ENCODE assay signal across 36 mouse cellular contexts in the genomic region with DNA sequence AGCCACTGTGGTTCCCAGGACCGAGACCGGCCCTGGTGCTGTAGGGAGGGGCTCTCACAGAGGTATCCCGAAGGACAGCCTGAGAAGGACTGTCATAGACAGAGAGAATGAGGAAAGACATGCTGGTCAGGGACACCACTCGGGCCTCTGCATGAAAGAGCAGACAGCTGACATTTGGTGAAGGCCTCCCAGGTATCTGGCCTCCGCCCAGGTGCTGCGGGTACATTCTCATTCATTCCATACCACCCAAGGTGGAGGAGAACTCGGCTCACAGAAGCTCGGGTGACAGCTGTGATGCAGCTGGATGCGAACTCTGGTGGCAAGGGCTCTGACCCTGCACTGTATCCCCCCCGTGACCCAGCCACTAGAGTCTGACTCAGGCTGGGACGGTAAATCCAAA. TPM values are rescaled to one million over a fixed set of nuclear protein-coding genes. Genes with fewer than 3 reads are reported as not detected.
A peak's percentile ranks its signal among the peaks of the same experiment; 100 is the strongest.
DNase-seq lines count a peak whose midpoint lies in the region; ATAC-seq and TF ChIP-seq lines count a peak whose summit lies in the region.
"Had no signal": no experiment of that assay in that cellular context is flagged by ENCODE, and none has a peak within 500 bp of the region (broad histone marks: within the 10 kb centered on the region; RNA-seq: fewer than 3 reads in every experiment).

No protein-coding gene starts in this region.

- no peak overlapping the region for H3K4me3 ChIP-seq in heart, embryonic 10.5 days
- no peak overlapping the region for H3K4me3 ChIP-seq in heart, embryonic 12.5 days
- no peak overlapping the region for H3K4me3 ChIP-seq in hindbrain, postnatal 0 days (ENCODE audit: low read length)
- no peak overlapping the region for H3K4me3 ChIP-seq in hindbrain, embryonic 12.5 days
- H3K4me3 ChIP-seq in megakaryocyte, embryonic 14.5 days (replicated peaks) = peak overlapping the region; percentile 72
- no peak overlapping the region for H3K4me3 ChIP-seq in stomach, postnatal 0 days (ENCODE audit: low read depth, low read length)
- H3K4me3 ChIP-seq: embryonic facial prominence, embryonic 13.5 days; forebrain, embryonic 10.5 days; forebrain, embryonic 15.5 days; heart, adult 2 months; heart, embryonic 15.5 days; left cerebral cortex, adult 2 months; limb, embryonic 12.5 days; midbrain, embryonic 13.5 days had no signal

- H3K9ac ChIP-seq in heart, embryonic 12.5 days = no peak overlapping the region
- H3K9ac ChIP-seq in hindbrain, postnatal 0 days (replicated peaks; ENCODE audit: low read length) = no peak overlapping the region
- no peak overlapping the region for H3K9ac ChIP-seq in hindbrain, embryonic 12.5 days
- H3K9ac ChIP-seq in stomach, postnatal 0 days (ENCODE audit: low read length) = no peak overlapping the region
- H3K9ac ChIP-seq: embryonic facial prominence, embryonic 13.5 days; forebrain, embryonic 15.5 days; heart, embryonic 15.5 days; limb, embryonic 12.5 days; liver, embryonic 14.5 days; lung, embryonic 14.5 days had no signal

- H3K4me1 ChIP-seq in heart, embryonic 10.5 days = peaks cover 62% of the 10 kb centered on the region
- peaks cover 32% of the 10 kb centered on the region for H3K4me1 ChIP-seq in heart, embryonic 12.5 days (replicated peaks)
- H3K4me1 ChIP-seq in hindbrain, postnatal 0 days (ENCODE audit: insufficient read depth, low read length) = peaks cover 19% of the 10 kb centered on the region
- H3K4me1 ChIP-seq in hindbrain, embryonic 12.5 days = peaks cover 43% of the 10 kb centered on the region
- peaks cover 97% of the 10 kb centered on the region for H3K4me1 ChIP-seq in megakaryocyte, embryonic 14.5 days
- peaks cover 6% of the 10 kb centered on the region; the same call in 1 of the 2 replicates for H3K4me1 ChIP-seq in stomach, postnatal 0 days (replicated peaks; ENCODE audit: control insufficient read depth, insufficient read depth)

- TF ChIP-seq CTCF in hindbrain, postnatal 0 days (IDR thresholded peaks at IDR 0.05; ENCODE audit: low read depth) = no peak
- no peak for TF ChIP-seq CTCF in stomach, postnatal 0 days (IDR thresholded peaks at IDR 0.05; ENCODE audit: low read depth)

- TF ChIP-seq EP300 in stomach, postnatal 0 days (optimal IDR thresholded peaks at IDR 0.05) = no peak

- DNase-seq in heart, embryonic 10.5 days (ENCODE audit: low spot score) = no peak
- no peak for DNase-seq in hindbrain, postnatal 0 days (ENCODE audit: low spot score)
- DNase-seq in stomach, postnatal 0 days (ENCODE audit: low spot score) = no peak
- DNase-seq: adrenal gland, adult 2 months; adrenal gland, postnatal 36 days; B cell, adult 2 months; cerebellum, adult 2 months; gastrocnemius, postnatal 36 days; heart, adult 2 months; heart, postnatal 36 days; kidney, adult 11 months; kidney, postnatal 14 days; lung, embryonic 14.5 days; lung, postnatal 36 days; right cerebral cortex, postnatal 25 days; thymus, adult 18-20 months; thymus, postnatal 25 days had no signal

- peaks cover 58% of the 10 kb centered on the region for H3K27me3 ChIP-seq in heart, embryonic 10.5 days (ENCODE audit: insufficient read depth, poor library complexity, severe bottlenecking)
- peaks cover 42% of the 10 kb centered on the region for H3K27me3 ChIP-seq in heart, embryonic 12.5 days (replicated peaks)
- no peaks in the 10 kb centered on the region for H3K27me3 ChIP-seq in hindbrain, postnatal 0 days (ENCODE audit: insufficient read depth, low read length)
- H3K27me3 ChIP-seq in hindbrain, embryonic 12.5 days = peaks cover 32% of the 10 kb centered on the region
- peaks cover 2% of the 10 kb centered on the region for H3K27me3 ChIP-seq in megakaryocyte, embryonic 14.5 days (replicated peaks)
- H3K27me3 ChIP-seq in stomach, postnatal 0 days (ENCODE audit: control insufficient read depth, insufficient read depth, low read length) = no peaks in the 10 kb centered on the region
- H3K27me3 ChIP-seq: forebrain, embryonic 15.5 days had no signal

- WGBS in heart, embryonic 10.5 days = 71% methylated on average over 11 of the region's 11 CpGs
- WGBS in heart, embryonic 12.5 days = 64% methylated on average over 11 of the region's 11 CpGs
- WGBS in hindbrain, postnatal 0 days = 63% methylated on average over 11 of the region's 11 CpGs
- 71% methylated on average over 11 of the region's 11 CpGs for WGBS in hindbrain, embryonic 12.5 days
- 71% methylated on average over 11 of the region's 11 CpGs for WGBS in stomach, postnatal 0 days

- H3K9me3 ChIP-seq in heart, embryonic 10.5 days = no peaks in the 10 kb centered on the region
- no peaks in the 10 kb centered on the region for H3K9me3 ChIP-seq in heart, embryonic 12.5 days (replicated peaks)
- no peaks in the 10 kb centered on the region for H3K9me3 ChIP-seq in hindbrain, postnatal 0 days (ENCODE audit: low read length)
- H3K9me3 ChIP-seq in hindbrain, embryonic 12.5 days (replicated peaks) = no peaks in the 10 kb centered on the region
- H3K9me3 ChIP-seq in megakaryocyte, embryonic 14.5 days = no peaks in the 10 kb centered on the region
- no peaks in the 10 kb centered on the region for H3K9me3 ChIP-seq in stomach, postnatal 0 days (ENCODE audit: control insufficient read depth, low read length)
- H3K9me3 ChIP-seq: embryonic facial prominence, embryonic 13.5 days; forebrain, embryonic 10.5 days; forebrain, embryonic 15.5 days; heart, embryonic 15.5 days; limb, embryonic 12.5 days; midbrain, embryonic 13.5 days had no signal

- H3K4me2 ChIP-seq in heart, embryonic 12.5 days = no peak overlapping the region
- no peak overlapping the region for H3K4me2 ChIP-seq in hindbrain, postnatal 0 days (ENCODE audit: low read depth, low read length)
- H3K4me2 ChIP-seq in hindbrain, embryonic 12.5 days (replicated peaks) = no peak overlapping the region
- no peak overlapping the region for H3K4me2 ChIP-seq in stomach, postnatal 0 days (replicated peaks; ENCODE audit: low read depth)
- H3K4me2 ChIP-seq: embryonic facial prominence, embryonic 13.5 days; forebrain, embryonic 15.5 days; heart, embryonic 15.5 days; limb, embryonic 12.5 days had no signal

- ATAC-seq in heart, embryonic 12.5 days (ENCODE audit: insufficient number of reproducible peaks, low FRiP score) = no peak
- no peak for ATAC-seq in hindbrain, postnatal 0 days
- no peak for ATAC-seq in hindbrain, embryonic 12.5 days (ENCODE audit: low FRiP score)
- ATAC-seq in megakaryocyte, adult 5-6 weeks (ENCODE audit: poor library complexity, severe bottlenecking) = no peak
- ATAC-seq in stomach, postnatal 0 days (ENCODE audit: low FRiP score, low TSS enrichment) = no peak
- ATAC-seq: activated CD4-positive, CD25-positive, alpha-beta regulatory T cell, adult 4 months; forebrain, embryonic 15.5 days; inflammation-experienced regulatory T-cells, adult 6 months; midbrain, embryonic 13.5 days had no signal

- peak overlapping the region; percentile 64; the same call in 1 of the 2 replicates for H3K27ac ChIP-seq in heart, embryonic 10.5 days
- H3K27ac ChIP-seq in heart, embryonic 12.5 days (ENCODE audit: poor library complexity, severe bottlenecking) = no peak overlapping the region
- H3K27ac ChIP-seq in hindbrain, postnatal 0 days = 0 out of 2 replicates have a peak overlapping the region, but pooled peaks have one; percentile 7
- no peak overlapping the region for H3K27ac ChIP-seq in hindbrain, embryonic 12.5 days
- peak overlapping the region; percentile 30; the same call in 1 of the 2 replicates for H3K27ac ChIP-seq in stomach, postnatal 0 days (replicated peaks)
- H3K27ac ChIP-seq: embryonic facial prominence, embryonic 13.5 days; forebrain, embryonic 15.5 days; heart, adult 2 months; heart, embryonic 15.5 days; left cerebral cortex, adult 2 months; limb, embryonic 12.5 days; liver, embryonic 14.5 days; midbrain, embryonic 13.5 days had no signal

- no peaks in the 10 kb centered on the region for H3K36me3 ChIP-seq in heart, embryonic 10.5 days
- H3K36me3 ChIP-seq in heart, embryonic 12.5 days = no peaks in the 10 kb centered on the region
- no peaks in the 10 kb centered on the region for H3K36me3 ChIP-seq in hindbrain, postnatal 0 days (ENCODE audit: insufficient read depth, low read length)
- no peaks in the 10 kb centered on the region for H3K36me3 ChIP-seq in hindbrain, embryonic 12.5 days
- H3K36me3 ChIP-seq in megakaryocyte, embryonic 14.5 days (replicated peaks; ENCODE audit: low read length) = peaks cover 23% of the 10 kb centered on the region
- no peaks in the 10 kb centered on the region for H3K36me3 ChIP-seq in stomach, postnatal 0 days (ENCODE audit: control insufficient read depth, insufficient read depth, low read length)
- H3K36me3 ChIP-seq: embryonic facial prominence, embryonic 13.5 days; forebrain, embryonic 10.5 days; forebrain, embryonic 15.5 days; heart, embryonic 15.5 days; limb, embryonic 12.5 days; midbrain, embryonic 13.5 days had no signal

RNA-seq across cellular contexts. Expression of gene Spns2, which starts 3.7 kb away (rescaled TPM):
- 5.7 and 7.1 TPM in 2 replicates for polyA plus RNA-seq in heart, embryonic 10.5 days (2016; fragmentation: Nextera tagmentation; extraction: Ambion mirVana)
- polyA plus RNA-seq in heart, embryonic 12.5 days (2016; fragmentation: Nextera tagmentation; extraction: Ambion mirVana) = 3.3 and 3.5 TPM in 2 replicates
- total RNA-seq in hindbrain, postnatal 0 days (2014; rRNA removed) = 58.5 and 66.0 TPM in 2 replicates
- 7.0 and 7.2 TPM in 2 replicates for polyA plus RNA-seq in hindbrain, postnatal 0 days (2015; fragmentation: Nextera tagmentation; extraction: Ambion mirVana)
- polyA plus RNA-seq in hindbrain, embryonic 12.5 days (2016; fragmentation: Nextera tagmentation; extraction: Ambion mirVana) = 8.8 and 9.3 TPM in 2 replicates
- polyA plus RNA-seq in megakaryocyte, embryonic 14.5 days (2012; ENCODE audit: insufficient read depth, low replicate concordance) = 63.1 and 65.1 TPM in 2 replicates
- total RNA-seq in megakaryocyte, adult 5-6 weeks (2015) = 2.8 and 2.9 TPM in 2 replicates
- total RNA-seq in megakaryocyte, adult 5-6 weeks (2017) = 0.15 and 4.8 TPM in 2 replicates
- 23.6 and 29.6 TPM in 2 replicates for polyA plus RNA-seq in stomach, postnatal 0 days (2015; fragmentation: Nextera tagmentation; extraction: Ambion mirVana)
- polyA plus RNA-seq: activated CD4-positive, CD25-positive, alpha-beta regulatory T cell, adult 4 months; inflammation-experienced regulatory T-cells, adult 6 months had no signal

RNA-seq across cellular contexts. Expression of gene Mybbp1a, which starts 44.8 kb away (rescaled TPM):
- polyA plus RNA-seq in heart, embryonic 10.5 days (2016; fragmentation: Nextera tagmentation; extraction: Ambion mirVana) = 133 and 186 TPM in 2 replicates
- polyA plus RNA-seq in heart, embryonic 12.5 days (2016; fragmentation: Nextera tagmentation; extraction: Ambion mirVana) = 99.5 and 106 TPM in 2 replicates
- 28.0 and 36.1 TPM in 2 replicates for total RNA-seq in hindbrain, postnatal 0 days (2014; rRNA removed)
- 61.5 and 68.7 TPM in 2 replicates for polyA plus RNA-seq in hindbrain, postnatal 0 days (2015; fragmentation: Nextera tagmentation; extraction: Ambion mirVana)
- polyA plus RNA-seq in hindbrain, embryonic 12.5 days (2016; fragmentation: Nextera tagmentation; extraction: Ambion mirVana) = 112 and 123 TPM in 2 replicates
- polyA plus RNA-seq in megakaryocyte, embryonic 14.5 days (2012; ENCODE audit: insufficient read depth, low replicate concordance) = 59.8 and 71.3 TPM in 2 replicates
- total RNA-seq in megakaryocyte, adult 5-6 weeks (2015) = 62.4 and 71.7 TPM in 2 replicates
- 35.4 and 36.0 TPM in 2 replicates for total RNA-seq in megakaryocyte, adult 5-6 weeks (2017)
- polyA plus RNA-seq in stomach, postnatal 0 days (2015; fragmentation: Nextera tagmentation; extraction: Ambion mirVana) = 52.2 and 57.6 TPM in 2 replicates

RNA-seq across cellular contexts. Expression of gene Ggt6, which starts 50.6 kb away (rescaled TPM):
- not detected in 2 replicates for polyA plus RNA-seq in heart, embryonic 10.5 days (2016; fragmentation: Nextera tagmentation; extraction: Ambion mirVana)
- polyA plus RNA-seq in heart, embryonic 12.5 days (2016; fragmentation: Nextera tagmentation; extraction: Ambion mirVana) = not detected in 2 replicates
- total RNA-seq in hindbrain, postnatal 0 days (2014; rRNA removed) = not detected in 2 replicates
- not detected in 2 replicates for polyA plus RNA-seq in hindbrain, postnatal 0 days (2015; fragmentation: Nextera tagmentation; extraction: Ambion mirVana)
- 0.32 TPM in 1 of 2 replicates, not detected in the other for polyA plus RNA-seq in hindbrain, embryonic 12.5 days (2016; fragmentation: Nextera tagmentation; extraction: Ambion mirVana)
- not detected in 2 replicates for polyA plus RNA-seq in megakaryocyte, embryonic 14.5 days (2012; ENCODE audit: insufficient read depth, low replicate concordance)
- total RNA-seq in megakaryocyte, adult 5-6 weeks (2015) = not detected in 2 replicates
- not detected in 2 replicates for total RNA-seq in megakaryocyte, adult 5-6 weeks (2017)
- polyA plus RNA-seq in stomach, postnatal 0 days (2015; fragmentation: Nextera tagmentation; extraction: Ambion mirVana) = 12.9 and 13.0 TPM in 2 replicates
- total RNA-seq: heart, adult 2 months; heart, postnatal 36 days; layer of hippocampus, postnatal 14 days; left cerebral cortex, postnatal 25 days; megakaryocyte-erythroid progenitor cell, adult 5-6 weeks; monocyte, adult 5-6 weeks; neutrophil, adult 5-6 weeks had no signal
- polyA plus RNA-seq: activated CD4-positive, CD25-positive, alpha-beta regulatory T cell, adult 4 months; forebrain, embryonic 10.5 days; forebrain, embryonic 15.5 days; heart, embryonic 15.5 days; inflammation-experienced regulatory T-cells, adult 6 months; lung, embryonic 14.5 days; midbrain, embryonic 13.5 days had no signal

Comparison
In these comparisons a context has a peak if more than half of its experiments do, and no peak if none do; other contexts are left out.
1. H3K27ac ChIP-seq: peak in heart, embryonic 10.5 days (single experiment), hindbrain, postnatal 0 days (single experiment) and stomach, postnatal 0 days (single experiment); none in heart, embryonic 12.5 days (single experiment) and hindbrain, embryonic 12.5 days (single experiment).
2. RNA of gene Ggt6, which starts 50.6 kb away (polyA plus RNA-seq): 12.9 to 13.0 TPM in stomach, postnatal 0 days; 0.32 TPM in hindbrain, embryonic 12.5 days, not detected in hindbrain, postnatal 0 days, not detected in heart, embryonic 10.5 days, not detected in heart, embryonic 12.5 days and not detected in megakaryocyte, embryonic 14.5 days; every median in the first group is over 10 times any median in the second.